In the genomic region with DNA sequence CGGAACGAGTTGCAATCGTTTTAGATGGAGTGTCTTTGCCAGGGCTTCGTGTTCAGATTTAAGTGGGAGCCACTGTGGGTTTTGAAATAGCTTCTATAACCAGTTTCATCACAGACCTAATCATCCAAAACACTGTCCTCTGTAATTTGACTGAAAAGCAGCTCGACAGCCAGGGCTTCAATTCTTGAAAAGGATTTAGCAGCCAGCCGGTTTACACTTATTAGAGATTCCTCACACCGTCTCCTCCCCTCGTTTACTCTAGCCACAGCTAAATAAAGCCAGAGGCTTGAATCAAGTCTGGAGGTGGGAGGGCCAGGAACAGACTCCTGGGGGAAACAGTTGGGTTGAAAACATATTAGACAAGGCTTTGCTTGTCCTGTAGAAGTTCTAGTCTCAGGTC, we compare ENCODE assay signal across 19 mouse cellular contexts.
DNase-seq lines count a peak whose midpoint lies in the region; ATAC-seq lines count a peak whose summit lies in the region.
"Had no signal": no experiment of that assay in that cellular context is flagged by ENCODE, and none has a peak within 500 bp of the region (broad histone marks: within the 10 kb centered on the region; RNA-seq: fewer than 3 reads in every experiment).

No protein-coding gene starts in this region.

- peaks cover 5% of the 10 kb centered on the region; the same call in 1 of the 2 replicates for H3K4me1 ChIP-seq in midbrain, embryonic 11.5 days (ENCODE audit: control insufficient read depth, insufficient read depth, low read length)
- H3K4me1 ChIP-seq in midbrain, embryonic 15.5 days = peaks cover 14% of the 10 kb centered on the region; the same call in 1 of the 2 replicates
- peaks cover 8% of the 10 kb centered on the region for H3K4me1 ChIP-seq in forebrain, embryonic 11.5 days (replicated peaks; ENCODE audit: control insufficient read depth, insufficient read depth, low read length)
- peaks cover 19% of the 10 kb centered on the region; the same call in 1 of the 2 replicates for H3K4me1 ChIP-seq in hindbrain, embryonic 13.5 days (replicated peaks)
- H3K4me1 ChIP-seq: stomach, embryonic 15.5 days had no signal

- peak overlapping the region; percentile 26; the same call in 1 of the 2 replicates for H3K27ac ChIP-seq in midbrain, embryonic 11.5 days (ENCODE audit: low read depth, low read length)
- H3K27ac ChIP-seq in midbrain, embryonic 15.5 days = no peak overlapping the region
- 0 out of 2 replicates have a peak overlapping the region, but pooled peaks have one; percentile 41 for H3K27ac ChIP-seq in forebrain, embryonic 11.5 days (ENCODE audit: low read depth, low read length)
- H3K27ac ChIP-seq in hindbrain, embryonic 13.5 days = peak overlapping the region; percentile 41
- H3K27ac ChIP-seq: heart, embryonic 10.5 days; left cerebral cortex, adult 2 months; macrophage; neural tube, embryonic 12.5 days; stomach, embryonic 15.5 days had no signal

- 0 out of 2 replicates have a peak, but pooled peaks have one; percentile 44 for ATAC-seq in midbrain, embryonic 11.5 days (ENCODE audit: low FRiP score)
- ATAC-seq in midbrain, embryonic 15.5 days (replicated peaks) = no peak
- ATAC-seq in forebrain, embryonic 11.5 days (replicated peaks; ENCODE audit: low FRiP score) = no peak
- ATAC-seq in hindbrain, embryonic 13.5 days (ENCODE audit: low FRiP score) = no peak
- ATAC-seq: intestine, embryonic 16.5 days had no signal

- no peak for DNase-seq in midbrain, embryonic 11.5 days (ENCODE audit: low spot score, missing footprints)
- peak; percentile 40 for DNase-seq in forebrain, embryonic 11.5 days (ENCODE audit: low spot score)
- no peak for DNase-seq in left cerebral cortex, postnatal 10 days (ENCODE audit: extremely low spot score in 1 of 2, low spot score in 2 of 2)
- no peak for DNase-seq in lung, postnatal 25 days (ENCODE audit: low spot score)
- no peak for DNase-seq in right cerebral cortex, adult 18-20 months
- DNase-seq: adrenal gland, postnatal 25 days; cerebellum, adult 8-10 months; lung, embryonic 14.5 days; spleen, adult 18-20 months; thymus, adult 2 months had no signal

- no peaks in the 10 kb centered on the region for H3K9me3 ChIP-seq in midbrain, embryonic 11.5 days (ENCODE audit: control insufficient read depth, low read length)
- H3K9me3 ChIP-seq in midbrain, embryonic 15.5 days = no peaks in the 10 kb centered on the region
- no peaks in the 10 kb centered on the region for H3K9me3 ChIP-seq in forebrain, embryonic 11.5 days (ENCODE audit: control insufficient read depth, low read length)
- H3K9me3 ChIP-seq in hindbrain, embryonic 13.5 days = no peaks in the 10 kb centered on the region
- H3K9me3 ChIP-seq: heart, embryonic 10.5 days; neural tube, embryonic 12.5 days; stomach, embryonic 15.5 days had no signal

- no peaks in the 10 kb centered on the region for H3K27me3 ChIP-seq in midbrain, embryonic 11.5 days (ENCODE audit: control insufficient read depth, insufficient read depth, low read length)
- H3K27me3 ChIP-seq in midbrain, embryonic 15.5 days (replicated peaks) = no peaks in the 10 kb centered on the region
- H3K27me3 ChIP-seq in forebrain, embryonic 11.5 days (ENCODE audit: control insufficient read depth, insufficient read depth, low read length) = no peaks in the 10 kb centered on the region
- H3K27me3 ChIP-seq in hindbrain, embryonic 13.5 days = no peaks in the 10 kb centered on the region
- H3K27me3 ChIP-seq: neural tube, embryonic 12.5 days; stomach, embryonic 15.5 days had no signal

- no peak overlapping the region for H3K4me2 ChIP-seq in midbrain, embryonic 11.5 days
- no peak overlapping the region for H3K4me2 ChIP-seq in midbrain, embryonic 15.5 days
- H3K4me2 ChIP-seq in forebrain, embryonic 11.5 days (ENCODE audit: low read depth, low read length, severe bottlenecking) = no peak overlapping the region
- H3K4me2 ChIP-seq in hindbrain, embryonic 13.5 days = no peak overlapping the region
- H3K4me2 ChIP-seq: liver, embryonic 11.5 days; lung, embryonic 14.5 days; neural tube, embryonic 12.5 days; stomach, embryonic 15.5 days had no signal

- no peak overlapping the region for H3K9ac ChIP-seq in midbrain, embryonic 11.5 days (ENCODE audit: low read length)
- no peak overlapping the region for H3K9ac ChIP-seq in midbrain, embryonic 15.5 days
- no peak overlapping the region for H3K9ac ChIP-seq in forebrain, embryonic 11.5 days (ENCODE audit: low read length)
- H3K9ac ChIP-seq in hindbrain, embryonic 13.5 days = no peak overlapping the region
- H3K9ac ChIP-seq: lung, embryonic 14.5 days; neural tube, embryonic 12.5 days; stomach, embryonic 15.5 days had no signal

- H3K36me3 ChIP-seq in midbrain, embryonic 11.5 days (ENCODE audit: control insufficient read depth, insufficient read depth, low read length) = no peaks in the 10 kb centered on the region
- H3K36me3 ChIP-seq in midbrain, embryonic 15.5 days (replicated peaks) = no peaks in the 10 kb centered on the region
- no peaks in the 10 kb centered on the region for H3K36me3 ChIP-seq in forebrain, embryonic 11.5 days (ENCODE audit: control insufficient read depth, insufficient read depth, low read length)
- H3K36me3 ChIP-seq in hindbrain, embryonic 13.5 days = no peaks in the 10 kb centered on the region
- H3K36me3 ChIP-seq: heart, embryonic 10.5 days; neural tube, embryonic 12.5 days; stomach, embryonic 15.5 days had no signal

- H3K4me3 ChIP-seq in midbrain, embryonic 11.5 days (ENCODE audit: low read depth, low read length) = no peak overlapping the region
- H3K4me3 ChIP-seq in midbrain, embryonic 15.5 days = no peak overlapping the region
- H3K4me3 ChIP-seq in forebrain, embryonic 11.5 days (ENCODE audit: low read depth, low read length) = no peak overlapping the region
- H3K4me3 ChIP-seq in hindbrain, embryonic 13.5 days = no peak overlapping the region
- H3K4me3 ChIP-seq: heart, embryonic 10.5 days; left cerebral cortex, adult 2 months; neural tube, embryonic 12.5 days; stomach, embryonic 15.5 days had no signal

- WGBS in midbrain, embryonic 11.5 days = 29% methylated on average over 8 of the region's 8 CpGs
- 29% methylated on average over 8 of the region's 8 CpGs for WGBS in midbrain, embryonic 15.5 days
- 34% methylated on average over 8 of the region's 8 CpGs for WGBS in forebrain, embryonic 11.5 days
- WGBS in hindbrain, embryonic 13.5 days = 29% methylated on average over 8 of the region's 8 CpGs

- intact Hi-C loops in left cerebral cortex, postnatal 10 days (cut with DNase I) = no loop called here
